Mouse (Mus musculus) spleen, adult 2 months (tissue): Measurements from ENCODE around the gene Il21r.

Experiments used
- CTCF ChIP-seq: fragments of 200-500 bp; IDR thresholded peaks from 2 replicates; pipeline ENCODE4 v1.5.1; 2011; ENCODE audit warnings: mild to moderate bottlenecking, inconsistent platforms; ENCODE audit not compliant: insufficient read depth, insufficient read length, insufficient replicate concordance; ENCODE audit errors: extremely low read depth
- POLR2A ChIP-seq: fragments of 200-500 bp; IDR thresholded peaks from 2 replicates; pipeline ENCODE4 v1.6.1; 2011; ENCODE audit warnings: low read depth, low read length, inconsistent platforms

DNA sequence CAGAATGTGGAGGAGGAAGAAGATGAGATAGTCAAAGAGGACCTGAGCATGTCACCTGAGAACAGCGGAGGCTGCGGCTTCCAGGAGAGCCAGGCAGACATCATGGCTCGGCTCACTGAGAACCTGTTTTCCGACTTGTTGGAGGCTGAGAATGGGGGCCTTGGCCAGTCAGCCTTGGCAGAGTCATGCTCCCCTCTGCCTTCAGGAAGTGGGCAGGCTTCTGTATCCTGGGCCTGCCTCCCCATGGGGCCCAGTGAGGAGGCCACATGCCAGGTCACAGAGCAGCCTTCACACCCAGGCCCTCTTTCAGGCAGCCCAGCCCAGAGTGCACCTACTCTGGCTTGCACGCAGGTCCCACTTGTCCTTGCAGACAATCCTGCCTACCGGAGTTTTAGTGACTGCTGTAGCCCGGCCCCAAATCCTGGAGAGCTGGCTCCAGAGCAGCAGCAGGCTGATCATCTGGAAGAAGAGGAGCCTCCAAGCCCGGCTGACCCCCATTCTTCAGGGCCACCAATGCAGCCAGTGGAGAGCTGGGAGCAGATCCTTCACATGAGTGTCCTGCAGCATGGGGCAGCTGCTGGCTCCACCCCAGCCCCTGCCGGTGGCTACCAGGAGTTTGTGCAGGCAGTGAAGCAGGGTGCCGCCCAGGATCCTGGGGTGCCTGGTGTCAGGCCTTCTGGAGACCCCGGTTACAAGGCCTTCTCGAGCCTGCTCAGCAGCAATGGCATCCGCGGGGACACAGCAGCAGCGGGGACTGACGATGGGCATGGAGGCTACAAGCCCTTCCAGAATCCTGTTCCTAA lies 27.3 kb upstream of the Il21r start:
- TF ChIP-seq CTCF (no peak), POLR2A (no peak)
